Mouse (Mus musculus) limb, embryonic 15.5 days (tissue): ENCODE measurements around the gene Pcbp3. TPM values are rescaled to one million over a fixed set of nuclear protein-coding genes. Genes with fewer than 3 reads are reported as not detected.

Experiments
- ATAC-seq: fragments of 200-750 bp; cut with Nextera tagmentation; 2 replicates; pipeline ENCODE4 v1.8.0; 2017; ENCODE audit warnings: low read depth, moderate TSS enrichment; ENCODE audit not compliant: insufficient number of reproducible peaks, low FRiP score, low TSS enrichment
- H3K27ac ChIP-seq: fragments of 300-500 bp; sonication (generic); 2 replicates; pipeline ENCODE4 v1.5.1; 2015; ENCODE audit warnings: moderate library complexity, mild to moderate bottlenecking, inconsistent platforms
- H3K27me3 ChIP-seq: fragments of 300-500 bp; sonication (generic); 2 replicates; pipeline ENCODE4 v1.6.1; 2015; ENCODE audit warnings: inconsistent platforms
- H3K36me3 ChIP-seq: fragments of 300-500 bp; sonication (generic); 2 replicates; pipeline ENCODE4 v1.6.1; 2015; ENCODE audit warnings: inconsistent platforms
- H3K4me1 ChIP-seq: fragments of 300-500 bp; sonication (generic); 2 replicates; pipeline ENCODE4 v1.6.1; 2015; ENCODE audit warnings: inconsistent platforms
- H3K4me2 ChIP-seq: fragments of 300-500 bp; sonication (generic); 2 replicates; pipeline ENCODE4 v1.6.1; 2015; ENCODE audit warnings: mild to moderate bottlenecking, inconsistent platforms
- H3K4me3 ChIP-seq: fragments of 300-500 bp; sonication (generic); 2 replicates; pipeline ENCODE4 v1.5.1; 2015; ENCODE audit warnings: mild to moderate bottlenecking, inconsistent platforms
- H3K9ac ChIP-seq: fragments of 300-500 bp; sonication (generic); 2 replicates; pipeline ENCODE4 v1.6.1; 2015; ENCODE audit warnings: inconsistent platforms
- H3K9me3 ChIP-seq: fragments of 300-500 bp; sonication (generic); 2 replicates; pipeline ENCODE4 v1.6.1; 2016; ENCODE audit warnings: inconsistent platforms
- WGBS: fragments of 180-500 bp; shearing (Covaris S2); methylation state at CpG from one replicate; pipeline ENCODE4 v1.1.7; 2015; 5-methylcytosine and 5-hydroxymethylcytosine counted together
- polyA plus RNA-seq: library from polyadenylated mRNA; unstranded; fragments of >200 nt; fragmentation: Nextera tagmentation; extraction: Ambion mirVana; gene quantifications from 2 replicates; pipeline ENCODE4 v1.2.1, GENCODE M21; 2015

The Pcbp3 gene
- 19.1 and 19.2 TPM in 2 replicates for polyA plus RNA-seq

DNA sequence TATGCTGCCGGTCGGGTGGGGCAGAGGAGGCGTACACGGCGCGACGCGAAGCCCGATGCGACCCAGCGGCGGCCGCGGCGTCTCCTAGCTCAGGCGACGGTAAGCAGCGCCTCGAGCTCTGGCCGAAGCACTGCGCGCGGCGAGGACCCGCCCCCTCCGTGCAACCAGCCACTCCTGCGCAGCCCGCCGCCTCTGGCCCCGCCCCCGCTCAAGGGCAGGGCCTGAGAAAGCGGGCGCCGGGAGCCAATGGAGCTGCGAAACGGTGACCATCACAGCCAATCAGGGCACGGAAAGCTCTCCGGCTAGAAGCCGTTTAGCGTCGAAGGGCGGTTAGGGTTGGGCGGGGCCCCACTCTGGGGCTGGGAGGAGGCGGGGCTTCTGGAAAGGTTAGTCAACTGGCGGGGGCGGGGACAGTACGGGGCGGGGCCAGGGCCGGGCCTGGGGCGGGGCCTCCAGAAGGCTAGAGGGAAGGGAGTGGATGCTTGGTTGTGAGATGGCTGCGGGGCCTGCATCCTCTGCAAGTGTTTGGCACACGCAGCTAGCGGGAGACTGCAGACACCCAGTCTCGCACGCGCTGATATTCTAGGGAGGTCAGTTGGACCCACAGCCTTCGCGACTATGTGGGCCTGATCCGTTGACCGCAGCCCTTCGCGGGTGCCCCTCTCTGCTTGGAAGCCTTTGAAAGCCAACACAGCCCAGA lies at the start of gene Pcbp3:
Gene Pcbp3, minus strand, starts transcription at position 98 of the 700 bp plus-strand sequence.
- peak within 1 kb of the TSS; percentile 67 for H3K4me3 ChIP-seq
- H3K9me3 ChIP-seq: no peaks in the 10 kb centered on the region
- peak within 1 kb of the TSS; percentile 62 for H3K9ac ChIP-seq
- H3K36me3 ChIP-seq: no peaks in the 10 kb centered on the region
- no peaks in the 10 kb centered on the region for H3K27me3 ChIP-seq
- peaks cover 36% of the 10 kb centered on the region for H3K4me1 ChIP-seq
- peak; percentile 98 for ATAC-seq
- WGBS: 2% methylated on average over 62 of the region's 62 CpGs
- peak within 1 kb of the TSS; percentile 99 for H3K4me2 ChIP-seq
- peak within 1 kb of the TSS; percentile 65; the same call in 1 of the 2 replicates for H3K27ac ChIP-seq

DNA sequence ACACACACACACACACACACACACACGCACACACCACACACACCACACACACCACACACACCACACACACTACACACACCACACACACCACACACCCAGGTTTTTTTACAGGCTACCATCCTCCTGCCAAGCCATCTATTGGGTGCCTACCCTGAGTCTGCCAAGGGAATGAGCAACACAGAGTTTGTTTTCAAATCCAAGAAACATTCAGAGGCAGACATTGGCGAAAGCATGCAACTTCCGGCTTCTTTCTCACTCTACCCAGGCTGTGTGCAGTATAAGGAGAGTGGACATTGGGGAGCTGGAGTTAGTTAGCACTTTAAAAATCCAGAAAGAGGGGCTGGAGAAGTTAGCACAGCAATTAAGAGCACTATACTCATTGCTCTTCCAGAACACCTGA lies 47.0 kb upstream of the Pcbp3 start:
- H3K4me3 ChIP-seq: no peak overlapping the region
- no peak overlapping the region for H3K9ac ChIP-seq
- no peaks in the 10 kb centered on the region for H3K9me3 ChIP-seq
- H3K27ac ChIP-seq: peak overlapping the region; percentile 61; the same call in 1 of the 2 replicates
- H3K36me3 ChIP-seq: no peaks in the 10 kb centered on the region
- 68% methylated on average over 3 of the region's 3 CpGs for WGBS
- no peaks in the 10 kb centered on the region for H3K27me3 ChIP-seq
- no peak for ATAC-seq
- peaks cover 19% of the 10 kb centered on the region for H3K4me1 ChIP-seq
- no peak overlapping the region for H3K4me2 ChIP-seq

DNA sequence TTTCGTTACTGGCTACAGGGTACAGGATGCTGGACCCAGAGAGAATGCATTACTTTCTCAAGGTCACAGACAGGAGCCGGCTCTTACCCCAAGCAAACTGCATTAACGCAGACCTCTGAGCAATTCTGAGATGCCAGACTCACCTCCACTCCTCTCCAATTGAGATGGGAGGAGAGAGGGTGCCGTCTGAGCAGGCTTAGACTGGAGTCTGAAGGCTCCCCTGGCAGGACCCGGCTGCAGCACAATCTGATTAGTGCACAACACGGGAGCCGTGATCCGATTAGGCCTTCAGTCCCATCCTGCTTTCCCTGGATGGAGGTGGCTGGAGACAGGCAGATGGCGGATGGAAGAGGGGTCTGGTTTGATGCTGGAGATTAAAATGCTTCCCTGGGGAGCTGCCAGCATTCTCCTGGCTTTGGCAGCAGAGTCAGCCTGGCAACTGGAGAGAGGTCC lies 46.4 kb upstream of the Pcbp3 start:
- no peak overlapping the region for H3K4me2 ChIP-seq
- peak overlapping the region; percentile 29; the same call in 1 of the 2 replicates for H3K27ac ChIP-seq
- H3K4me1 ChIP-seq: peaks cover 19% of the 10 kb centered on the region
- H3K36me3 ChIP-seq: no peaks in the 10 kb centered on the region
- H3K4me3 ChIP-seq: no peak overlapping the region
- no peaks in the 10 kb centered on the region for H3K27me3 ChIP-seq
- ATAC-seq: no peak
- WGBS: 15% methylated on average over 9 of the region's 9 CpGs
- no peaks in the 10 kb centered on the region for H3K9me3 ChIP-seq
- no peak overlapping the region for H3K9ac ChIP-seq

GRCm38 (mm10) chr10:77007433-77008108 lies 45.9 kb upstream of the Pcbp3 start:
- Histone ChIP-seq H3K27ac (no peak overlapping the region), H3K9ac (no peak overlapping the region)
- 24% methylated on average over 8 of the region's 8 CpGs for WGBS

GRCm38 (mm10) chr10:77004936-77005335 lies 43.2 kb upstream of the Pcbp3 start:
- H3K27ac ChIP-seq: no peak overlapping the region
- no peaks in the 10 kb centered on the region for H3K27me3 ChIP-seq
- ATAC-seq: no peak
- no peaks in the 10 kb centered on the region for H3K9me3 ChIP-seq
- WGBS: 16% methylated on average over 7 of the region's 7 CpGs
- peaks cover 19% of the 10 kb centered on the region for H3K4me1 ChIP-seq
- no peak overlapping the region for H3K9ac ChIP-seq
- no peak overlapping the region for H3K4me2 ChIP-seq
- no peaks in the 10 kb centered on the region for H3K36me3 ChIP-seq
- no peak overlapping the region for H3K4me3 ChIP-seq

More at GRCm38 (mm10) chr10:77007433-77008108, 45.9 kb upstream of the Pcbp3 start:
- peaks cover 19% of the 10 kb centered on the region for H3K4me1 ChIP-seq
- no peak overlapping the region for H3K4me3 ChIP-seq
- H3K4me2 ChIP-seq: no peak overlapping the region
- H3K36me3 ChIP-seq: no peaks in the 10 kb centered on the region
- ATAC-seq: no peak
- no peaks in the 10 kb centered on the region for H3K27me3 ChIP-seq
- no peaks in the 10 kb centered on the region for H3K9me3 ChIP-seq

DNA sequence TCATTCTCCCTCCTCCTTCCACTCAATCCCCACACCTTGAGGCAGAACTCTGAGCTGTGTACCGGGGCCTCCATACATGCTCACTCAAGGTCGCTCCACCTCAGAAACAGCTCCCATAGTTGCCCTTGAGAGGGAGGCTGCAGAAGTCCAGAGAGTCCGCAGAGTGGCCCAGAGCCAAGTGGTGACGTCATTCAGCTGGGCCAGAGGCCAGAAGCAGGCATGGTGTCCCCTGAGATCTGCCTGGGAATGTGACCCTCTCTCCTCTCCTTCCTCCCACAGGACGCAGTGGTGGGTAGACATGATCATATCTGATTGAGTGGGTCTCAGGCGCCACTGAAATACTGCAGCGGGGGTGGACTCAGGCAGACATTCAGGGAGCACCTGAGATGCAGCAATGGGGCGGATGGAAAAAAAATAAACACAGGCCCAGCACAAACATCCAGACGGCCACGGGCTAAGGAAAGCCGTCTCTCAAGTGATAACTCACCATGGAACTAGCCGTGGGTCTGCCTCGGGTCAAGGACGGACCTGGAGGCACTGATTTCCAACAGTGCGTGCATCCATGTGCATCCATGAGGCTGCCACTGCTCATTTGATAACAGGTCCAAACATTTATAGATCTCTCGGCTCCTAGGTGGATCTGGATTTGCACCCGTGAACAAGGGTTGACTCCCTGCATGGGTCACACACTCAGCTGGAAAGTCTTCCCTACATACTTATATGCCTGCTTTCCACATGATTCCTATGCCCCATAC lies 36.2 kb upstream of the Pcbp3 start:
- Histone ChIP-seq H3K4me3 (no peak overlapping the region), H3K9me3 (no peaks in the 10 kb centered on the region), H3K4me1 (no peaks in the 10 kb centered on the region), H3K27ac (no peak overlapping the region), H3K4me2 (no peak overlapping the region), H3K36me3 (no peaks in the 10 kb centered on the region), H3K9ac (no peak overlapping the region), H3K27me3 (no peaks in the 10 kb centered on the region)
- ATAC-seq: no peak
- WGBS: 73% methylated on average over 17 of the region's 17 CpGs

DNA sequence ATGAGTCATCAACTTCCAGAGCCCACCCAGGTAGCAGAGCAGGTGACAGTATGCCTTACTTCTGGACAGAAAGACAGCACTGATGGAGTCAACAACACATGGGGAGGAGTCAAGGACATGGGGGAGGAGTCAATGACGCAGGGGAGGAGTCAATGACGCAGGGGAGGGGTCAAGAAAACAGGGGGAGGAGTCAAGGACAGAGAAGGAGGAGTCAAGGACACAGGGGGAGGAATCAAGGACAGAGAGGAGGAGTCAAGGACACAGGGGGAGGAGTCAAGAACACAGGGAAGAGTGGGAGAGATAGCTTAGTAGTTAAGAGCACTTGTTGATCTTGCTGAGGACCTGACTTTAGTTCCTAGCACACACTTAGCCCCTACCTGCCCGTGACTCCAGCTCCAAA lies 30.8 kb upstream of the Pcbp3 start:
- no peaks in the 10 kb centered on the region for H3K27me3 ChIP-seq
- no peak overlapping the region for H3K9ac ChIP-seq
- H3K9me3 ChIP-seq: no peaks in the 10 kb centered on the region
- no peak for ATAC-seq
- H3K4me3 ChIP-seq: no peak overlapping the region
- 58% methylated on average over 3 of the region's 3 CpGs for WGBS
- no peaks in the 10 kb centered on the region for H3K36me3 ChIP-seq
- no peak overlapping the region for H3K27ac ChIP-seq
- no peak overlapping the region for H3K4me2 ChIP-seq
- H3K4me1 ChIP-seq: no peaks in the 10 kb centered on the region

DNA sequence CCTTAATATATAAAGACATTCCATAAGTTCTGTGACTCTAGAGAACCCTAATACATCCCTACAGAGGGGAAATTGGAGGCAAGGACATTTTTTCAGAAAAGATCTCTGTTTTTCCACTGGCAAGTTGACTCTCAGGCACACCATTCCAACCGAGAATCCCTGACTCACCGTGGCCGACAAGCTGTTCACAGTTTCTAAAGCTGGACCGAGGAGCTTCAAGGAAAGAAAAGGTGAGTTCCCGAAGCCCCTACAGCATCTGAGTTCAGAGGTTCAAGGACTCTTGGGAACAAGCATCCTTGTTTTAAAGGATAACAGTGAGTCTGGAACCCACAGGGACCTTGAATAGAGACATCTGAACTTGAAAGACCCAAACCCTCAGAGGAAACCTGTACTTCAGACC lies 26.9 kb upstream of the Pcbp3 start:
- no peak for ATAC-seq
- Histone ChIP-seq H3K9ac (no peak overlapping the region), H3K4me3 (no peak overlapping the region), H3K36me3 (no peaks in the 10 kb centered on the region), H3K27me3 (no peaks in the 10 kb centered on the region), H3K27ac (no peak overlapping the region), H3K4me2 (no peak overlapping the region), H3K4me1 (no peaks in the 10 kb centered on the region), H3K9me3 (no peaks in the 10 kb centered on the region)
- whole genome bisulfite sequencing: 83% methylated on average over 5 of the region's 5 CpGs

- 0 out of 2 replicates have a peak, but pooled peaks cover 3% of the 10 kb centered on the region for H3K4me1 ChIP-seq
- 22% methylated on average over 2 of the region's 2 CpGs for WGBS
- no peaks in the 10 kb centered on the region for H3K27me3 ChIP-seq
- no peak overlapping the region for H3K27ac ChIP-seq
- H3K9ac ChIP-seq: no peak overlapping the region
- ATAC-seq: no peak
- no peak overlapping the region for H3K4me3 ChIP-seq
- no peaks in the 10 kb centered on the region for H3K36me3 ChIP-seq
- H3K4me2 ChIP-seq: no peak overlapping the region
- no peaks in the 10 kb centered on the region for H3K9me3 ChIP-seq
Measured at GRCm38 (mm10) chr10:76978042-76978441, 16.4 kb upstream of the Pcbp3 start.

DNA sequence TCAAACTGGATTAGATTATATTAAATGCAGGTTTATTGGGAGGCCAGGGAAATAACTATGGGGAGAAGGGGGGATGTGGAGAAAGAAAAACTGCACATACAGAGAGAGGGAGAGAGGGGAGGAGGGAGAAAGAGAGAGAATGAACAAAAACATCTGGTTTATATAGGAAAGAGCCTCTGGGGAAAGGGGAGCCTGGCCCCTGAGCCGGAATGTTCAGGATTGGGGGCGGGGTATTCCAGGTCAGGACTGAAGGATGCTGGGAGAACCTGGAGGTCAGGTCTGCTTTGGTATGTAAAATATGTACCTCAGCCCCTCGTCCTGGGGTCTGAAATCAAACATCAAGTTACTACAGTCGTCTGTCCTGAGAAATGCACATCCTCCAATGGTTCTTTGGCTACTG lies 15.0 kb upstream of the Pcbp3 start:
- 11% methylated on average over 4 of the region's 4 CpGs for WGBS
- H3K4me3 ChIP-seq: no peak overlapping the region
- ATAC-seq: no peak
- no peaks in the 10 kb centered on the region for H3K27me3 ChIP-seq
- H3K9ac ChIP-seq: no peak overlapping the region
- H3K4me2 ChIP-seq: no peak overlapping the region
- H3K9me3 ChIP-seq: no peaks in the 10 kb centered on the region
- H3K36me3 ChIP-seq: no peaks in the 10 kb centered on the region
- 0 out of 2 replicates have a peak, but pooled peaks cover 3% of the 10 kb centered on the region for H3K4me1 ChIP-seq
- no peak overlapping the region for H3K27ac ChIP-seq

DNA sequence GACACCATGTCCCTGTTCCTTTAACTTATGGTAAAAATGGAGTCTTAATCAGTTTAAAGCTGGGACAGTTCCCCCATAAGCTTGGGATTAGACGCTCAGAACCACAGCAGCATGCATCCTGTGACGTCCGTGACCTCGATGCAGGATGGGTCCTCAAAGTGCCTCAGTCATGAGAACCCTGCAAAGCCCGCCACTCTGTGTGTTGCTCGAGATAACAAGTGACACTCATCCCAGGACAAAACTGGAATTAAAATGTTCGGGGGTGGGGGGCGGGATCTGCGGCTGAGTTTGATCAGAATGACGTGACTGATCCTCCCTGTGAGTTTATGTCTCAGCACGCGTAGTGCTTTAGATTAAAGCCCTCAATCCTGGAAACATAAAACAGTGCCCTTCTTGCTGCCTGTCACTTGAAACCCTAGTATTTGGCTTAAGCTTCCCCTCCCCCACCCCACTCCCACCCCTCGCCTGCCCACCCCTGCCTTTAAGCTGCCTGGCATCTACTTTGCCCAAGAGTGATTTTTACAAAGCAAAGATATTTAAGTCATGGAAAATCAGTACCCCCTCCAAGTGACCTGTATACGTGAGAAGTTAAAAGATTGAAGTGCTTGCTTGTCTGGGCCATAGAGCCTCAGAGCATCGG lies 12.2 kb upstream of the Pcbp3 start:
- WGBS: 19% methylated on average over 15 of the region's 15 CpGs
- no peak overlapping the region for H3K4me2 ChIP-seq

More for the DNA sequence above, 12.2 kb upstream of the Pcbp3 start:
- no peaks in the 10 kb centered on the region for H3K9me3 ChIP-seq
- no peaks in the 10 kb centered on the region for H3K36me3 ChIP-seq
- no peak overlapping the region for H3K27ac ChIP-seq
- no peak overlapping the region for H3K9ac ChIP-seq
- no peak overlapping the region for H3K4me3 ChIP-seq
- no peak for ATAC-seq
- 0 out of 2 replicates have a peak, but pooled peaks cover 3% of the 10 kb centered on the region for H3K4me1 ChIP-seq
- H3K27me3 ChIP-seq: no peaks in the 10 kb centered on the region
